Mouse (Mus musculus) liver, adult 10 weeks (tissue): ENCODE measurements around the gene Zbtb2. TPM values are rescaled to one million over a fixed set of nuclear protein-coding genes. Genes with fewer than 3 reads are reported as not detected.

Source experiments
- polyA plus RNA-seq: library from polyadenylated mRNA; stranded (reverse); fragments of 350-450 nt; fragmentation: Illumina TruSeq; extraction: RNeasy Lipid Tissue Mini Kit (QIAGEN cat#74804); gene quantifications from one replicate; pipeline ENCODE4 v1.2.3, GENCODE M21; 2014; ENCODE audit warnings: low read depth, low replicate concordance

The Zbtb2 gene
- 5.0 TPM for polyA plus RNA-seq

GRCm38 (mm10) chr10:4387701-4388383 lies at the start of gene Zbtb2:
Gene Zbtb2 (minus strand): TSS chr10:4388108.

GRCm38 (mm10) chr10:4432123-4432931 lies 44.4 kb upstream of the Zbtb2 start, which contains the start of the genes Rmnd1 and Armt1:
Gene Rmnd1 (minus strand): TSS chr10:4432388.
Gene Armt1 (plus strand): TSS chr10:4432467.

Other genes starting within 250 kb of the Zbtb2 start
- gene Akap12, start 121.7 kb downstream of the Zbtb2 start, polyA plus RNA-seq: 0.87 TPM
- 79.6 TPM for gene Rmnd1, start 44.3 kb upstream of the Zbtb2 start, polyA plus RNA-seq
- gene Armt1, start 44.4 kb upstream of the Zbtb2 start, polyA plus RNA-seq: 26.6 TPM
- not detected for gene Ccdc170, start 94.4 kb upstream of the Zbtb2 start, polyA plus RNA-seq
- gene Esr1, start 223.5 kb upstream of the Zbtb2 start, polyA plus RNA-seq: 31.0 TPM